Mouse (Mus musculus) lung, embryonic 15.5 days (tissue): ENCODE measurements around the gene Bfsp2. TPM values are rescaled to one million over a fixed set of nuclear protein-coding genes. Genes with fewer than 3 reads are reported as not detected.
"Not testable (repeated sequence)": the region's sequence is repeated elsewhere in the genome, so short reads cannot be mapped to it uniquely, and the experiment has no call there.

Experiments used
- ATAC-seq: fragments of 200-750 bp; cut with Nextera tagmentation; 2 replicates; pipeline ENCODE4 v1.8.0; 2017; ENCODE audit warnings: moderate number of reproducible peaks, borderline replicate concordance; ENCODE audit not compliant: low FRiP score, low TSS enrichment; ENCODE audit errors: extremely low read depth
- H3K27ac ChIP-seq: fragments of 300-500 bp; sonication (generic); 2 replicates; pipeline ENCODE4 v1.5.1; 2015; ENCODE audit warnings: moderate library complexity, mild to moderate bottlenecking, inconsistent platforms
- H3K27me3 ChIP-seq: fragments of 300-500 bp; sonication (generic); 2 replicates; pipeline ENCODE4 v1.6.1; 2015; ENCODE audit warnings: inconsistent platforms
- H3K36me3 ChIP-seq: fragments of 300-500 bp; sonication (generic); 2 replicates; pipeline ENCODE4 v1.6.1; 2015; ENCODE audit warnings: inconsistent platforms
- H3K4me1 ChIP-seq: fragments of 300-500 bp; sonication (generic); 2 replicates; pipeline ENCODE4 v1.6.1; 2015; ENCODE audit warnings: inconsistent platforms
- H3K4me2 ChIP-seq: fragments of 300-500 bp; sonication (generic); 2 replicates; pipeline ENCODE4 v1.6.1; 2015; ENCODE audit warnings: inconsistent platforms, mild to moderate bottlenecking, moderate library complexity
- H3K4me3 ChIP-seq: fragments of 300-500 bp; sonication (generic); 2 replicates; pipeline ENCODE4 v1.5.1; 2015; ENCODE audit warnings: mild to moderate bottlenecking, inconsistent platforms
- H3K9ac ChIP-seq: fragments of 300-500 bp; sonication (generic); 2 replicates; pipeline ENCODE4 v1.6.1; 2015; ENCODE audit warnings: inconsistent platforms
- H3K9me3 ChIP-seq: fragments of 300-500 bp; sonication (generic); 2 replicates; pipeline ENCODE4 v1.6.1; 2016; ENCODE audit warnings: inconsistent platforms
- WGBS: fragments of 180-500 bp; shearing (Covaris S2); methylation state at CpG from one replicate; pipeline ENCODE4 v1.1.7; 2015; 5-methylcytosine and 5-hydroxymethylcytosine counted together
- polyA plus RNA-seq: library from polyadenylated mRNA; unstranded; fragments of >200 nt; fragmentation: Nextera tagmentation; extraction: Ambion mirVana; gene quantifications from 2 replicates; pipeline ENCODE4 v1.2.1, GENCODE M21; 2015

The Bfsp2 gene
- polyA plus RNA-seq, 1 experiment from 2014 or later: 0.64 TPM

- Histone ChIP-seq H3K4me3 (no peak overlapping the region), H3K27ac (no peak overlapping the region), H3K9me3 (no peaks in the 10 kb centered on the region), H3K4me2 (no peak overlapping the region), H3K4me1 (no peaks in the 10 kb centered on the region; the same call in 1 of the 2 replicates), H3K9ac (no peak overlapping the region), H3K27me3 (no peaks in the 10 kb centered on the region), H3K36me3 (no peaks in the 10 kb centered on the region)
- WGBS: 80% methylated on average over 8 of the region's 8 CpGs
- ATAC-seq: no peak
These were observed 56.3 kb downstream of the Bfsp2 start for GRCm38 (mm10) chr9:103423951-103424350.

- H3K4me1 ChIP-seq: no peaks in the 10 kb centered on the region; the same call in 1 of the 2 replicates
- H3K9me3 ChIP-seq: no peaks in the 10 kb centered on the region
- 85% methylated on average over 7 of the region's 7 CpGs for WGBS
- no peak overlapping the region for H3K27ac ChIP-seq
- no peaks in the 10 kb centered on the region for H3K36me3 ChIP-seq
- no peak overlapping the region for H3K9ac ChIP-seq
- ATAC-seq: no peak
- no peak overlapping the region for H3K4me3 ChIP-seq
- no peak overlapping the region for H3K4me2 ChIP-seq
- H3K27me3 ChIP-seq: no peaks in the 10 kb centered on the region
These were observed 56.8 kb downstream of the Bfsp2 start for GRCm38 (mm10) chr9:103423384-103423783.

GRCm38 (mm10) chr9:103422847-103423246 is 57.4 kb downstream of the Bfsp2 start:
- Histone ChIP-seq H3K36me3 (no peaks in the 10 kb centered on the region), H3K9ac (no peak overlapping the region), H3K27ac (no peak overlapping the region), H3K9me3 (no peaks in the 10 kb centered on the region), H3K27me3 (no peaks in the 10 kb centered on the region), H3K4me3 (no peak overlapping the region), H3K4me2 (no peak overlapping the region), H3K4me1 (no peaks in the 10 kb centered on the region; the same call in 1 of the 2 replicates)
- no peak for ATAC-seq
- 57% methylated on average over 18 of the region's 18 CpGs for WGBS

- 62% methylated on average over 3 of the region's 3 CpGs for WGBS
- ATAC-seq: no peak
- Histone ChIP-seq H3K4me2 (no peak overlapping the region), H3K27me3 (no peaks in the 10 kb centered on the region), H3K4me3 (no peak overlapping the region), H3K36me3 (no peaks in the 10 kb centered on the region), H3K4me1 (no peaks in the 10 kb centered on the region; the same call in 1 of the 2 replicates), H3K9ac (no peak overlapping the region), H3K9me3 (no peaks in the 10 kb centered on the region), H3K27ac (no peak overlapping the region)
These were observed 59.4 kb downstream of the Bfsp2 start for GRCm38 (mm10) chr9:103420844-103421243.

- Histone ChIP-seq H3K4me3 (no peak overlapping the region), H3K27ac (no peak overlapping the region), H3K4me1 (peaks cover 9% of the 10 kb centered on the region), H3K9me3 (no peaks in the 10 kb centered on the region), H3K9ac (no peak overlapping the region), H3K27me3 (no peaks in the 10 kb centered on the region), H3K4me2 (no peak overlapping the region), H3K36me3 (no peaks in the 10 kb centered on the region)
- peak; percentile 48; the same call in 1 of the 2 replicates for ATAC-seq
- 72% methylated on average over 2 of the region's 2 CpGs for WGBS
These were observed 61.4 kb downstream of the Bfsp2 start for GRCm38 (mm10) chr9:103418786-103419185.

- peak; percentile 81 for ATAC-seq
- H3K9me3 ChIP-seq, H3K4me3 ChIP-seq, H3K27me3 ChIP-seq, H3K36me3 ChIP-seq, H3K9ac ChIP-seq, H3K4me2 ChIP-seq, H3K27ac ChIP-seq: not testable (repeated sequence)
- WGBS: 55% methylated on average over 1 of the region's 1 CpGs
- peaks cover 13% of the 10 kb centered on the region for H3K4me1 ChIP-seq
These were observed 62.0 kb downstream of the Bfsp2 start for GRCm38 (mm10) chr9:103418267-103418666.

- no peak overlapping the region for H3K4me3 ChIP-seq
- 25% methylated on average over 9 of the region's 9 CpGs for WGBS
- 0 out of 2 replicates have a peak overlapping the region, but pooled peaks have one; percentile 21 for H3K27ac ChIP-seq
- H3K9ac ChIP-seq: no peak overlapping the region
- peaks cover 28% of the 10 kb centered on the region for H3K4me1 ChIP-seq
- peak; percentile 40; the same call in 1 of the 2 replicates for ATAC-seq
- H3K4me2 ChIP-seq: no peak overlapping the region
- H3K27me3 ChIP-seq: no peaks in the 10 kb centered on the region
- no peaks in the 10 kb centered on the region for H3K36me3 ChIP-seq
- H3K9me3 ChIP-seq: no peaks in the 10 kb centered on the region
These were observed 66.8 kb downstream of the Bfsp2 start for GRCm38 (mm10) chr9:103413457-103413856.

GRCm38 (mm10) chr9:103409119-103409518 is 71.1 kb downstream of the Bfsp2 start:
- no peak overlapping the region for H3K4me3 ChIP-seq
- H3K27me3 ChIP-seq: no peaks in the 10 kb centered on the region
- ATAC-seq: no peak
- H3K4me2 ChIP-seq: no peak overlapping the region
- 71% methylated on average over 2 of the region's 2 CpGs for WGBS
- H3K27ac ChIP-seq: no peak overlapping the region
- H3K4me1 ChIP-seq: peaks cover 20% of the 10 kb centered on the region
- H3K9me3 ChIP-seq: no peaks in the 10 kb centered on the region
- no peaks in the 10 kb centered on the region for H3K36me3 ChIP-seq
- H3K9ac ChIP-seq: no peak overlapping the region

- Histone ChIP-seq H3K4me3 (no peak overlapping the region), H3K36me3 (no peaks in the 10 kb centered on the region), H3K27me3 (no peaks in the 10 kb centered on the region), H3K9ac (no peak overlapping the region), H3K4me1 (peaks cover 14% of the 10 kb centered on the region), H3K4me2 (no peak overlapping the region), H3K9me3 (no peaks in the 10 kb centered on the region), H3K27ac (no peak overlapping the region)
- 40% methylated on average over 4 of the region's 4 CpGs for WGBS
- no peak for ATAC-seq
These were observed 72.0 kb downstream of the Bfsp2 start for GRCm38 (mm10) chr9:103408136-103408777.

- no peak for ATAC-seq
- no peaks in the 10 kb centered on the region for H3K9me3 ChIP-seq
- H3K4me2 ChIP-seq: no peak overlapping the region
- H3K9ac ChIP-seq: no peak overlapping the region
- no peaks in the 10 kb centered on the region for H3K36me3 ChIP-seq
- no peaks in the 10 kb centered on the region for H3K4me1 ChIP-seq
- H3K27me3 ChIP-seq: no peaks in the 10 kb centered on the region
- H3K27ac ChIP-seq: peak overlapping the region; percentile 62
- 22% methylated on average over 4 of the region's 4 CpGs for WGBS
- no peak overlapping the region for H3K4me3 ChIP-seq
These were observed 76.8 kb downstream of the Bfsp2 start for GRCm38 (mm10) chr9:103403331-103403973.

GRCm38 (mm10) chr9:103398509-103399157 is 81.6 kb downstream of the Bfsp2 start:
- ATAC-seq: no peak
- H3K36me3 ChIP-seq: no peaks in the 10 kb centered on the region
- H3K9ac ChIP-seq: no peak overlapping the region
- 42% methylated on average over 21 of the region's 21 CpGs for WGBS
- H3K9me3 ChIP-seq: no peaks in the 10 kb centered on the region
- H3K4me1 ChIP-seq: no peaks in the 10 kb centered on the region
- H3K27me3 ChIP-seq: no peaks in the 10 kb centered on the region
- no peak overlapping the region for H3K4me2 ChIP-seq
- H3K4me3 ChIP-seq: no peak overlapping the region
- H3K27ac ChIP-seq: no peak overlapping the region

- no peak for ATAC-seq
- H3K27me3 ChIP-seq: no peaks in the 10 kb centered on the region
- no peaks in the 10 kb centered on the region for H3K9me3 ChIP-seq
- H3K4me1 ChIP-seq: peaks cover 6% of the 10 kb centered on the region
- H3K4me2 ChIP-seq: no peak overlapping the region
- no peak overlapping the region for H3K27ac ChIP-seq
- no peak overlapping the region for H3K9ac ChIP-seq
- H3K4me3 ChIP-seq: no peak overlapping the region
- H3K36me3 ChIP-seq: no peaks in the 10 kb centered on the region
- WGBS: 85% methylated on average over 11 of the region's 11 CpGs
These were observed 87.0 kb downstream of the Bfsp2 start for GRCm38 (mm10) chr9:103393256-103393655.
